In genomic region chr4:37034200-37034599, GRCm38 (mm10) we compare ENCODE assay signal across 10 mouse cellular contexts.
DNase-seq lines count a peak whose midpoint lies in the region; ATAC-seq lines count a peak whose summit lies in the region.
"Had no signal": no experiment of that assay in that cellular context is flagged by ENCODE, and none has a peak within 500 bp of the region (broad histone marks: within the 10 kb centered on the region; RNA-seq: fewer than 3 reads in every experiment).

No protein-coding gene starts in this region.

- H3K36me3 ChIP-seq in neural tube, embryonic 15.5 days: no peaks in the 10 kb centered on the region

- H3K4me3 ChIP-seq in neural tube, embryonic 15.5 days (replicated peaks): no peak overlapping the region

- DNase-seq in cerebellum, postnatal 25 days: peak; percentile 19 to 25
- DNase-seq in cerebellum, adult 9-10 months: no peak
- no peak for DNase-seq in neural tube, embryonic 10.5 days (ENCODE audit: extremely low spot score, low spot score)
- DNase-seq in left cerebral cortex, postnatal 25 days (ENCODE audit: low spot score in 2 of 2): peak; percentile 38 to 73
- peak; percentile 33 for DNase-seq in telencephalon, adult 2 months (ENCODE audit: low read depth, low spot score)
- no peak for DNase-seq in T-cell, adult 2 months (ENCODE audit: low spot score)
- no peak for DNase-seq in kidney, postnatal 14 days
- DNase-seq: B cell, adult 2 months; kidney, postnatal 25 days had no signal

- H3K4me1 ChIP-seq in neural tube, embryonic 15.5 days: no peaks in the 10 kb centered on the region

- H3K27me3 ChIP-seq in neural tube, embryonic 15.5 days (replicated peaks): no peaks in the 10 kb centered on the region

- no peak overlapping the region for H3K27ac ChIP-seq in neural tube, embryonic 15.5 days (replicated peaks)

- H3K4me2 ChIP-seq in neural tube, embryonic 15.5 days: peak overlapping the region; percentile 28; the same call in 1 of the 2 replicates

- intact Hi-C loops in left cerebral cortex, postnatal 25 days (cut with DNase I): no loop called here

- no peak overlapping the region; the same call in 1 of the 2 replicates for H3K9ac ChIP-seq in neural tube, embryonic 15.5 days (replicated peaks)

- peak; percentile 47; the same call in 1 of the 2 replicates for ATAC-seq in neural tube, embryonic 15.5 days (ENCODE audit: low FRiP score)

- no peaks in the 10 kb centered on the region for H3K9me3 ChIP-seq in neural tube, embryonic 15.5 days (replicated peaks)

- 67% methylated on average over 13 of the region's 13 CpGs for WGBS in neural tube, embryonic 15.5 days

Comparison
In these comparisons a context has a peak if more than half of its experiments do, and no peak if none do; other contexts are left out.
1. DNase-seq: peak in cerebellum, postnatal 25 days (2 of 2), left cerebral cortex, postnatal 25 days (2 of 2) and telencephalon, adult 2 months (single experiment); none in cerebellum, adult 9-10 months (single experiment), neural tube, embryonic 10.5 days (single experiment), T-cell, adult 2 months (single experiment) and kidney, postnatal 14 days (single experiment).